Mouse (Mus musculus): ENCODE measurements around the gene Sae1. TPM values are rescaled to one million over a fixed set of nuclear protein-coding genes. Genes with fewer than 3 reads are reported as not detected.

Sae1 gene
- polyA plus RNA-seq (2014; fragmentation: Nextera tagmentation; extraction: Ambion mirVana) = 427 and 437 TPM in 2 replicates

GRCm38 (mm10) chr7:16387160-16388041 is at the start of gene Sae1:
Gene Sae1, minus strand, starts transcription at chr7:16387806.
- Histone ChIP-seq H3K4me3 (ENCODE audit: low read depth, low read length) (peak within 1 kb of the TSS; percentile 93), H3K36me3 (ENCODE audit: control insufficient read depth, insufficient read depth, low read length) (no peaks in the 10 kb centered on the region; the same call in 1 of the 2 replicates), H3K4me2 (ENCODE audit: low read depth, low read length, severe bottlenecking) (peak within 1 kb of the TSS; percentile 68), H3K9ac (ENCODE audit: low read length) (peak within 1 kb of the TSS; percentile 97), H3K27me3 (ENCODE audit: control insufficient read depth, insufficient read depth, low read length) (no peaks in the 10 kb centered on the region), H3K27ac (ENCODE audit: low read depth, low read length) (peak within 1 kb of the TSS; percentile 46; the same call in 1 of the 2 replicates), H3K4me1 (replicated peaks; ENCODE audit: control insufficient read depth, insufficient read depth, low read length) (0 out of 2 replicates have a peak, but pooled peaks cover 8% of the 10 kb centered on the region), H3K9me3 (ENCODE audit: control insufficient read depth, low read length) (no peaks in the 10 kb centered on the region)
- 1% methylated on average over 58 of the region's 58 CpGs for WGBS
- DNase-seq (ENCODE audit: low spot score) (peak; percentile 98), ATAC-seq (replicated peaks; ENCODE audit: low FRiP score) (peak; percentile 94)

GRCm38 (mm10) chr7:16435088-16435487 is 47.5 kb upstream of the Sae1 start:
- no peaks in the 10 kb centered on the region for H3K9me3 ChIP-seq (ENCODE audit: control insufficient read depth, low read length)
- ATAC-seq (replicated peaks; ENCODE audit: low FRiP score) (no peak), DNase-seq (ENCODE audit: low spot score) (no peak)
- H3K4me3 ChIP-seq (ENCODE audit: low read depth, low read length) = no peak overlapping the region
- no peaks in the 10 kb centered on the region for H3K4me1 ChIP-seq (replicated peaks; ENCODE audit: control insufficient read depth, insufficient read depth, low read length)
- no peak overlapping the region for H3K4me2 ChIP-seq (ENCODE audit: low read depth, low read length, severe bottlenecking)
- no peak overlapping the region for H3K9ac ChIP-seq (ENCODE audit: low read length)
- H3K27me3 ChIP-seq (ENCODE audit: control insufficient read depth, insufficient read depth, low read length) = no peaks in the 10 kb centered on the region
- H3K27ac ChIP-seq (ENCODE audit: low read depth, low read length) = no peak overlapping the region
- peaks cover 36% of the 10 kb centered on the region; the same call in 1 of the 2 replicates for H3K36me3 ChIP-seq (ENCODE audit: control insufficient read depth, insufficient read depth, low read length)
- 85% methylated on average over 9 of the region's 9 CpGs for WGBS

- Histone ChIP-seq H3K36me3 (ENCODE audit: control insufficient read depth, insufficient read depth, low read length) (peaks cover 46% of the 10 kb centered on the region), H3K9ac (ENCODE audit: low read length) (no peak overlapping the region), H3K9me3 (ENCODE audit: control insufficient read depth, low read length) (no peaks in the 10 kb centered on the region), H3K4me1 (replicated peaks; ENCODE audit: control insufficient read depth, insufficient read depth, low read length) (no peaks in the 10 kb centered on the region), H3K27ac (ENCODE audit: low read depth, low read length) (no peak overlapping the region), H3K27me3 (ENCODE audit: control insufficient read depth, insufficient read depth, low read length) (no peaks in the 10 kb centered on the region), H3K4me2 (ENCODE audit: low read depth, low read length, severe bottlenecking) (no peak overlapping the region), H3K4me3 (ENCODE audit: low read depth, low read length) (no peak overlapping the region)
- no peak for ATAC-seq (replicated peaks; ENCODE audit: low FRiP score)
- DNase-seq (ENCODE audit: low spot score) = no peak
- WGBS = 94% methylated on average over 3 of the region's 3 CpGs
These were observed 45.9 kb upstream of the Sae1 start for GRCm38 (mm10) chr7:16433352-16433971.

GRCm38 (mm10) chr7:16426129-16426729 is 38.6 kb upstream of the Sae1 start:
- DNase-seq (ENCODE audit: low spot score) = peak; percentile 82
- H3K4me3 ChIP-seq (ENCODE audit: low read depth, low read length) = no peak overlapping the region
- H3K9ac ChIP-seq (ENCODE audit: low read length) = no peak overlapping the region
- peak; percentile 83 for ATAC-seq (replicated peaks; ENCODE audit: low FRiP score)
- H3K4me1 ChIP-seq (replicated peaks; ENCODE audit: control insufficient read depth, insufficient read depth, low read length) = no peaks in the 10 kb centered on the region
- H3K9me3 ChIP-seq (ENCODE audit: control insufficient read depth, low read length) = no peaks in the 10 kb centered on the region
- no peak overlapping the region for H3K27ac ChIP-seq (ENCODE audit: low read depth, low read length)
- H3K27me3 ChIP-seq (ENCODE audit: control insufficient read depth, insufficient read depth, low read length) = no peaks in the 10 kb centered on the region
- H3K4me2 ChIP-seq (ENCODE audit: low read depth, low read length, severe bottlenecking) = no peak overlapping the region
- WGBS = 65% methylated on average over 4 of the region's 4 CpGs
- peaks cover 45% of the 10 kb centered on the region for H3K36me3 ChIP-seq (ENCODE audit: control insufficient read depth, insufficient read depth, low read length)

DNA sequence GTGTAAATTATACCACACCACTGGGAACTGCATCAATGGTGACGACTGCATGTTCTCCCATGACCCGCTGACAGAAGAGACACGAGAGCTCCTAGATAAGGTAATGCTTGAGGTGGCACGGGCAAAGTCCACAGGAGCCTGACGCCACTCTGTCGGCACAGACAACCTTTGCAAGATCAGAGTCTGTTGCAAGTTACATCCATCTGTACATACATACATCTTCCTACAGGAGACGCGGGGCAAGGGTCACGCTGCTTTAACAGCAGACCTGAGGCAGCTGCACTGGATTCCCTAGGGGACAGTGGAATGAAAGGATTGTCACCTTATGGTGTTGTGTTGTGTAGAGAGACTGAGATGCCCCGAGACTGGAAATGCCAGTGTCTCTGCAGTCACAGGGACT is 38.1 kb upstream of the Sae1 start:
- ATAC-seq (replicated peaks; ENCODE audit: low FRiP score) = no peak
- WGBS = 91% methylated on average over 10 of the region's 10 CpGs
- H3K36me3 ChIP-seq (ENCODE audit: control insufficient read depth, insufficient read depth, low read length) = peaks cover 50% of the 10 kb centered on the region

GRCm38 (mm10) chr7:16423731-16424130 is 36.1 kb upstream of the Sae1 start:
- no peaks in the 10 kb centered on the region for H3K4me1 ChIP-seq (replicated peaks; ENCODE audit: control insufficient read depth, insufficient read depth, low read length)
- H3K27me3 ChIP-seq (ENCODE audit: control insufficient read depth, insufficient read depth, low read length) = no peaks in the 10 kb centered on the region
- no peaks in the 10 kb centered on the region for H3K9me3 ChIP-seq (ENCODE audit: control insufficient read depth, low read length)
- no peak overlapping the region for H3K4me3 ChIP-seq (ENCODE audit: low read depth, low read length)
- no peak overlapping the region for H3K4me2 ChIP-seq (ENCODE audit: low read depth, low read length, severe bottlenecking)
- peaks cover 44% of the 10 kb centered on the region for H3K36me3 ChIP-seq (ENCODE audit: control insufficient read depth, insufficient read depth, low read length)
- 93% methylated on average over 9 of the region's 9 CpGs for WGBS
- ATAC-seq (replicated peaks; ENCODE audit: low FRiP score) (no peak), DNase-seq (ENCODE audit: low spot score) (no peak)
- no peak overlapping the region for H3K27ac ChIP-seq (ENCODE audit: low read depth, low read length)
- H3K9ac ChIP-seq (ENCODE audit: low read length) = no peak overlapping the region

More for the DNA sequence above, 38.1 kb upstream of the Sae1 start:
- H3K4me3 ChIP-seq (ENCODE audit: low read depth, low read length) = no peak overlapping the region
- H3K27me3 ChIP-seq (ENCODE audit: control insufficient read depth, insufficient read depth, low read length) = no peaks in the 10 kb centered on the region
- H3K4me2 ChIP-seq (ENCODE audit: low read depth, low read length, severe bottlenecking) = no peak overlapping the region
- no peaks in the 10 kb centered on the region for H3K9me3 ChIP-seq (ENCODE audit: control insufficient read depth, low read length)
- H3K27ac ChIP-seq (ENCODE audit: low read depth, low read length) = no peak overlapping the region
- no peak for DNase-seq (ENCODE audit: low spot score)
- no peak overlapping the region for H3K9ac ChIP-seq (ENCODE audit: low read length)
- no peaks in the 10 kb centered on the region for H3K4me1 ChIP-seq (replicated peaks; ENCODE audit: control insufficient read depth, insufficient read depth, low read length)

GRCm38 (mm10) chr7:16422222-16422856 is 34.7 kb upstream of the Sae1 start:
- Histone ChIP-seq H3K36me3 (ENCODE audit: control insufficient read depth, insufficient read depth, low read length) (peaks cover 45% of the 10 kb centered on the region), H3K4me1 (replicated peaks; ENCODE audit: control insufficient read depth, insufficient read depth, low read length) (no peaks in the 10 kb centered on the region), H3K4me2 (ENCODE audit: low read depth, low read length, severe bottlenecking) (no peak overlapping the region), H3K4me3 (ENCODE audit: low read depth, low read length) (no peak overlapping the region), H3K27me3 (ENCODE audit: control insufficient read depth, insufficient read depth, low read length) (no peaks in the 10 kb centered on the region), H3K27ac (ENCODE audit: low read depth, low read length) (no peak overlapping the region), H3K9ac (ENCODE audit: low read length) (no peak overlapping the region), H3K9me3 (ENCODE audit: control insufficient read depth, low read length) (no peaks in the 10 kb centered on the region)
- 94% methylated on average over 18 of the region's 18 CpGs for WGBS
- DNase-seq (ENCODE audit: low spot score) = no peak
- ATAC-seq (replicated peaks; ENCODE audit: low FRiP score) = no peak

- no peak for DNase-seq (ENCODE audit: low spot score)
- Histone ChIP-seq H3K4me2 (ENCODE audit: low read depth, low read length, severe bottlenecking) (no peak overlapping the region), H3K27ac (ENCODE audit: low read depth, low read length) (no peak overlapping the region), H3K9ac (ENCODE audit: low read length) (no peak overlapping the region), H3K4me3 (ENCODE audit: low read depth, low read length) (no peak overlapping the region), H3K36me3 (ENCODE audit: control insufficient read depth, insufficient read depth, low read length) (peaks cover 40% of the 10 kb centered on the region), H3K4me1 (replicated peaks; ENCODE audit: control insufficient read depth, insufficient read depth, low read length) (no peaks in the 10 kb centered on the region), H3K9me3 (ENCODE audit: control insufficient read depth, low read length) (no peaks in the 10 kb centered on the region), H3K27me3 (ENCODE audit: control insufficient read depth, insufficient read depth, low read length) (no peaks in the 10 kb centered on the region)
- ATAC-seq (replicated peaks; ENCODE audit: low FRiP score) = no peak
- 96% methylated on average over 8 of the region's 8 CpGs for WGBS
These were observed 33.0 kb upstream of the Sae1 start for GRCm38 (mm10) chr7:16420493-16421118.
